Mouse (Mus musculus) midbrain, embryonic 11.5 days (tissue): ENCODE data around the gene Gm13288. TPM values are rescaled to one million over a fixed set of nuclear protein-coding genes. Genes with fewer than 3 reads are reported as not detected.
A peak's percentile ranks its signal among the peaks of the same experiment; 100 is the strongest.
"Not testable (repeated sequence)": the region's sequence is repeated elsewhere in the genome, so short reads cannot be mapped to it uniquely, and the experiment has no call there.

ENCODE experiments used
- ATAC-seq: fragments of 200-750 bp; cut with Nextera tagmentation; 2 replicates; pipeline ENCODE4 v1.8.0; 2017; ENCODE audit warnings: moderate TSS enrichment, moderate library complexity; ENCODE audit not compliant: low FRiP score
- DNase-seq: peaks from one replicate; pipeline ENCODE4 v3.0.0; 2015; ENCODE audit warnings: low spot score; ENCODE audit errors: missing footprints
- H3K27ac ChIP-seq: fragments of 300-500 bp; sonication (generic); 2 replicates; pipeline ENCODE4 v1.5.1; 2014; ENCODE audit warnings: low read depth, low read length
- H3K27me3 ChIP-seq: fragments of 300-500 bp; sonication (generic); 2 replicates; pipeline ENCODE4 v1.6.1; 2014; ENCODE audit warnings: mild to moderate bottlenecking, low read length, moderate library complexity, mixed read lengths; ENCODE audit not compliant: control insufficient read depth, insufficient read depth
- H3K36me3 ChIP-seq: fragments of 300-500 bp; sonication (generic); 2 replicates; pipeline ENCODE4 v1.6.1; 2014; ENCODE audit warnings: mild to moderate bottlenecking, low read length, moderate library complexity, mixed read lengths; ENCODE audit not compliant: control insufficient read depth, insufficient read depth
- H3K4me1 ChIP-seq: fragments of 300-500 bp; sonication (generic); 2 replicates; pipeline ENCODE4 v1.6.1; 2014; ENCODE audit warnings: low read length; ENCODE audit not compliant: control insufficient read depth, insufficient read depth
- H3K4me2 ChIP-seq: fragments of 300-500 bp; sonication (generic); 2 replicates; pipeline ENCODE4 v1.6.1; 2014; ENCODE audit warnings: mild to moderate bottlenecking, moderate library complexity
- H3K4me3 ChIP-seq: fragments of 300-500 bp; sonication (generic); 2 replicates; pipeline ENCODE4 v1.5.1; 2014; ENCODE audit warnings: low read depth, low read length
- H3K9ac ChIP-seq: fragments of 300-500 bp; sonication (generic); 2 replicates; pipeline ENCODE4 v1.6.1; 2014; ENCODE audit warnings: low read length
- H3K9me3 ChIP-seq: fragments of 300-500 bp; sonication (generic); 2 replicates; pipeline ENCODE4 v1.6.1; 2016; ENCODE audit warnings: low read length; ENCODE audit not compliant: control insufficient read depth
- WGBS: fragments of 180-500 bp; shearing (Covaris S2); extraction: QIAGEN DNeasy Blood & Tissue Kit; methylation state at CpG from one replicate; pipeline ENCODE4 v1.1.7; 2014; 5-methylcytosine and 5-hydroxymethylcytosine counted together
- polyA plus RNA-seq: library from polyadenylated mRNA; unstranded; fragments of >200 nt; fragmentation: Nextera tagmentation; extraction: Ambion mirVana; gene quantifications from 2 replicates; pipeline ENCODE4 v1.2.1, GENCODE M21; 2014

The Gm13288 gene
- 0.12 TPM in 1 of 2 replicates, not detected in the other for polyA plus RNA-seq

DNA sequence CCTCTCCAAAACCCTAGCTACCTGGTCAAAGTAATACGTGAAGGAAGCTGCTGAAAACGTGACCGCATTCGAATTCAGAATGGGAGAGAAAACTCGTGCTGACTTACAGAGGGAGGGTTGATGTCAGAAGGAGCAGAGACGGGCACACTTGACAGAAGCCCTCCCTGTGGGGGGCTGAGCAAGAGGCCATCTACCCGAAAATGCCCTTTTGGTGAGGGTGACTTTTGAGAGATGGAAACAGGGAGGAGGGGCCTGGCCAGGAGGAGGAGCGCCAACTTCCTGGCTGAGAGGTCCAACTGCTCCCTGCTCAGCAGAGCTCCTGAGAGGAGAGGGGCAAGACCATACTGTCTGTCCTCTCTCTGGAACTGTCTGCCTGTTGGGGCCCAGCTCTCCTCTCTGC lies at the start of gene Gm13288:
Gene Gm13288 (plus strand): TSS at position 301 of the 400 bp plus-strand sequence.
- DNase-seq, ATAC-seq, H3K4me1 ChIP-seq, H3K4me3 ChIP-seq, H3K9ac ChIP-seq, H3K36me3 ChIP-seq, H3K27me3 ChIP-seq, H3K27ac ChIP-seq, H3K4me2 ChIP-seq, H3K9me3 ChIP-seq: not testable (repeated sequence)
- WGBS = no CpG with 5 or more reads among the region's 8 CpGs

GRCm38 (mm10) chr4:88756581-88757513 lies 48.5 kb upstream of the Gm13288 start:
- Histone ChIP-seq H3K4me3 (peak overlapping the region; percentile 39), H3K4me2 (peak overlapping the region; percentile 69), H3K27ac (peak overlapping the region; percentile 68), H3K9ac (peak overlapping the region; percentile 69)
- ATAC-seq, H3K36me3 ChIP-seq, H3K4me1 ChIP-seq, H3K27me3 ChIP-seq, H3K9me3 ChIP-seq: not testable (repeated sequence)
- 12% methylated on average over 28 of the region's 31 CpGs for WGBS
- DNase-seq = peak; percentile 96

DNA sequence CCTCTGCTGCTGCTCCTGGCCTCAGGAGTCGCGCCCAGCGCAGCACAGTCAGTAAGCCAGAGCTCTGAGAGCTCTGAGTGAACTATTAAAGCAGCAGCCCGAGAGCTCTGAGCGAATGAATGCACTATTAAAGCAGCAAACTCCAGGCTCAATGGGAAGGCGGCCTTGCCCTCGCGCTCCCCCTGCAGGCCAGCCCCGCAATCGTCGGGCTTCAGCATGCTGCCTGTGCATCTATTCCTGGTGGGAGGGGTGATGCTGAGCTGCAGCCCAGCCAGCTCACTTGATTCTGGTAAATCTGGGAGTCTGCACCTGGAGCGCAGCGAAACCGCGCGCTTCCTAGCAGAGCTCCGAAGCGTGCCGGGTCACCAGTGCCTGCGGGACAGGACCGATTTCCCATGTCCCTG lies 47.7 kb upstream of the Gm13288 start:
- peak overlapping the region; percentile 69; the same call in 1 of the 2 replicates for H3K9ac ChIP-seq
- not testable (repeated sequence) for H3K36me3 ChIP-seq, H3K27me3 ChIP-seq, H3K4me1 ChIP-seq, H3K9me3 ChIP-seq
- peak overlapping the region; percentile 68 for H3K27ac ChIP-seq
- H3K4me3 ChIP-seq = peak overlapping the region; percentile 39
- peak overlapping the region; percentile 69 for H3K4me2 ChIP-seq
- ATAC-seq (peak; percentile 100), DNase-seq (peak; percentile 94)
- under 1% methylated on average over 18 of the region's 21 CpGs for WGBS

DNA sequence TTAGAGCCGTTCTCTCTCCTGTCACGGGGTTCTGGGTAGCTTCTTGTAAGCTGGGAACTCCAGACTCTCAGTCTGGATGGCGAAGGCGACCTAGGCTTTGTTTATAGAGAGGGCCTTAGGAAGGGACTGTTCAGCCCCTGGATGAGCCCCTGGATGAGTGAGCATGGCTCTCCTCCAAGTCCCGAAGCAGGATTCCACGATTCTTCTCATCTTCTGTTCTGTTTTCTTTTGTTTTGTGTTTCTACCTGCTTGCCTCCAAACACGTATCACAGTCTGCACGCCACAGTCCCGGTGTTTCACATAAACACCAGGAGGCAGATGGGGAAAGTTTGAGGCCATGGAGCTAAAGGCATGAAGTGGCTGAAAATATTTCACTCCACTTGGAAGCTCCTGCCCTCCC lies 46.6 kb upstream of the Gm13288 start:
- H3K4me2 ChIP-seq, H3K4me1 ChIP-seq, H3K9me3 ChIP-seq, H3K36me3 ChIP-seq, H3K4me3 ChIP-seq, H3K27ac ChIP-seq, H3K9ac ChIP-seq, ATAC-seq, H3K27me3 ChIP-seq, DNase-seq: not testable (repeated sequence)
- WGBS = 89% methylated on average over 9 of the region's 9 CpGs

- not testable (repeated sequence) for H3K27ac ChIP-seq, H3K36me3 ChIP-seq, H3K4me3 ChIP-seq, H3K4me1 ChIP-seq, ATAC-seq, DNase-seq, H3K27me3 ChIP-seq, H3K9me3 ChIP-seq, H3K9ac ChIP-seq
- H3K4me2 ChIP-seq = peak within 1 kb of the TSS; percentile 35
- WGBS = 20% methylated on average over 8 of the region's 14 CpGs
Observed at GRCm38 (mm10) chr4:88759610-88760268, 45.6 kb upstream of the Gm13288 start, which contains the start of gene Gm13283. Gm13283 (plus strand) TSS chr4:88760119.

GRCm38 (mm10) chr4:88760431-88760830 lies 44.9 kb upstream of the Gm13288 start:
- H3K4me2 ChIP-seq = peak overlapping the region; percentile 35
- not testable (repeated sequence) for H3K9ac ChIP-seq, H3K27ac ChIP-seq, H3K27me3 ChIP-seq, H3K36me3 ChIP-seq, H3K4me3 ChIP-seq, ATAC-seq, H3K9me3 ChIP-seq, H3K4me1 ChIP-seq
- 0% methylated on average over 19 of the region's 28 CpGs for WGBS
- peak; percentile 87 for DNase-seq

- H3K9me3 ChIP-seq, H3K27me3 ChIP-seq, H3K4me3 ChIP-seq, H3K9ac ChIP-seq, ATAC-seq, H3K36me3 ChIP-seq, H3K4me2 ChIP-seq, DNase-seq, H3K27ac ChIP-seq, H3K4me1 ChIP-seq: not testable (repeated sequence)
- 71% methylated on average over 6 of the region's 8 CpGs for WGBS
Observed at GRCm38 (mm10) chr4:88761776-88762175, 43.6 kb upstream of the Gm13288 start.

GRCm38 (mm10) chr4:88762341-88762740 lies 43.0 kb upstream of the Gm13288 start:
- H3K4me1 ChIP-seq, H3K4me3 ChIP-seq, H3K4me2 ChIP-seq, H3K36me3 ChIP-seq, H3K9me3 ChIP-seq, ATAC-seq, DNase-seq, H3K9ac ChIP-seq, H3K27me3 ChIP-seq, H3K27ac ChIP-seq: not testable (repeated sequence)
- 62% methylated on average over 8 of the region's 9 CpGs for WGBS
